Mouse (Mus musculus) C2C12 (cell line): ENCODE data around the gene Npas2.

Source experiments
- CTCF ChIP-seq: IDR thresholded peaks from one replicate; pipeline ENCODE4 v1.5.1; 2011; ENCODE audit not compliant: control insufficient read depth, insufficient read depth, insufficient read length
- FOSL1 ChIP-seq: IDR thresholded peaks from one replicate; pipeline ENCODE4 v1.8.0; 2011; ENCODE audit warnings: mild to moderate bottlenecking, low read length; ENCODE audit not compliant: poor library complexity, insufficient read depth, severe bottlenecking

GRCm38 (mm10) chr1:39327546-39327945 lies 134.0 kb downstream of the Npas2 start:
- no peak for TF ChIP-seq FOSL1
- no peak for TF ChIP-seq CTCF
